Mouse (Mus musculus): ENCODE measurements around the gene Gm28042. TPM values are rescaled to one million over a fixed set of nuclear protein-coding genes. Genes with fewer than 3 reads are reported as not detected.

The Gm28042 gene
- 0.41 TPM for polyA plus RNA-seq (2014; fragmentation: Illumina TruSeq; extraction: RNeasy Lipid Tissue Mini Kit (QIAGEN cat#74804); ENCODE audit: low read depth, low replicate concordance)

DNA sequence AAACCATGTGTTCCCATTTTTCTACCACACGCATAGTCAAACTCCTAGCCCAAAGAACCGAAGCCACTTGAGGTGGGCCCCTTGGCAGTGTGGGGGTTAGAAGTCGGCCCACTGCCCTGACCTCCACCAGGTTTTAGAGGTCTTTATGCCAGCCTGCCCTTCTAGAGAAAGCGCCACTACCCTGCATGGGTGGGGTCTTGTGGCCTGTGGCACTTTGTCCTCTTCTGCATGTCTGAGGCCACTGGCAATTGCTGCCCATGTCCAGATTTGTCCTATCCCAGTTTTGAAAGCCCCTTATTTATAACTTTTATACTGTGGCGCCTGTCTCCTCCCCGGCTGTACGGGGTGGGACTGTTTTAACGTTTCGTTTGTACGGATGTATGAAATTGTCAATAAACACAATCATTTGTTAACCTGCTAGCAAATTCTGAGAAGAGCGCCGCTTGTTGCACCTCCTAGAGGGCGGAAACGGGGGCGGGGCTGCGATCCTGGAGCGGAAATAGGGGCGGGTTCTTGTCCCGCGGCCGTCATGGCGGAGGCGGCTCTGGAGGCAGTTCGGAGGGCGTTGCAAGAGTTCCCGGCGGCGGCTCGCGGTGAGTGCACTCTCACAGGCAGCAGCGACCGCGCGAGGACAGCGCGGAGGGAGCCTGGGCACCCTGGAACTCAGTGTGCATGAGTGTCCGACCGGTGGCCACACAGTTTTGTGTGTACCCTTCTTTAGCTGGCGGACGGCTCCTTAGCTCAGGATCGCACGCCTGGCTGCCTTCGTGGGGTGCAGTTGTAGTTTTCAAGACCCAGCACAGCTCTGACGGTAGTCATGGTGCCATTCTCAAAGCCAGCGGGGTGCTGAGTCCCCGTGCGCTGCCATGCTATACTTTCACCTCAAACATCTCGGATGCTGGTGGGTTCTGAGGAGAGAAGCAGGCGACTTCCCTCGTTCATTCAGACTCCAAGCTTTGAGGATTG, at the start of gene Gm28042, which contains the start of gene Jmjd7:
TSS of gene Gm28042 (plus strand) at position 510 of the 966 bp plus-strand sequence.
TSS of gene Jmjd7 (plus strand) at position 500 of the 966 bp plus-strand sequence.

DNA sequence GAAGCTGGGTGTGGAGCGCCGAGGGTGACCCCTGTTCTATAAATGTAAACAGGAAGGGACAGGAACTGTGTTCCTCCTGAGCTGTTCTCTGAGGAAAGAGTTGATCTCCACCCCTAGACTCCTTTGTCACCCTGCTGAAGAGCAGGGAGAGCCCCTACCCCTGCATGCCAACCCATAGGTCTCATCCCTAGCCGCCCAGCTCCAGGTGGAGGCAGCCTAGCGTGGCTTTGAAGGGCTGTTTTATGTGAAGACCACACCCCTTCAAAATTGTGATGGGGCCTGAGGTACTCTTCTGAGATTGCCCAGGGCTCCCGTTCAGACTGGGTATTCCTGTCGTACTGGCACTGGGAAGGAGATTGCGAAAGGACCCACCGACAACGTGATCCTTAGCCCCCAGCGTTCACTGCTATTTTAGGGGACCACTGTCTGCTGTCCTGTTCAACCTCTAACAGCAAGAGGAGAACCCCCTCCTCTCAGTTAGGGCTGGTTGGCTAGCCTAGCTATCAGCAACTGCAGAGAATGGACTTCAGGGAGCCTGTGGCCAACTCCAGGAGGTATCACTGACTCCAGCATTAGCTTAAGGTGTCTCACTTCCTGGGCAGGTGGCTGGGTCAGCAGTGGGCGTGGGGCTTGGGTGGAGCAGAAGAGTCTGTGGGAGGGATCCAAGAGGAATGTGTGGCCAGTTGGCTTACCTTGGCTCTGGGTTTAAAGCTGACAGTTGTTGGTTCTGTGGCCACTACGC, 5.6 kb downstream of the Gm28042 start, which contains the start of gene Pla2g4b:
TSS of gene Pla2g4b (plus strand) at position 692 of the 742 bp plus-strand sequence.

Other genes starting within 250 kb of the Gm28042 start
- gene Rpap1, start 240.0 kb upstream of the Gm28042 start, polyA plus RNA-seq (2014; fragmentation: Illumina TruSeq; extraction: RNeasy Lipid Tissue Mini Kit (QIAGEN cat#74804); ENCODE audit: low read depth, low replicate concordance), result 1.7 TPM
- 3.6 TPM for gene Tyro3, start 229.8 kb upstream of the Gm28042 start, polyA plus RNA-seq (2014; fragmentation: Illumina TruSeq; extraction: RNeasy Lipid Tissue Mini Kit (QIAGEN cat#74804); ENCODE audit: low read depth, low replicate concordance)
- gene Mga, start 130.3 kb upstream of the Gm28042 start, polyA plus RNA-seq (2014; fragmentation: Illumina TruSeq; extraction: RNeasy Lipid Tissue Mini Kit (QIAGEN cat#74804); ENCODE audit: low read depth, low replicate concordance), result 48.0 TPM
- 16.6 TPM for gene Mapkbp1, start 54.8 kb upstream of the Gm28042 start, polyA plus RNA-seq (2014; fragmentation: Illumina TruSeq; extraction: RNeasy Lipid Tissue Mini Kit (QIAGEN cat#74804); ENCODE audit: low read depth, low replicate concordance)
- gene Jmjd7, start within 50 bp of the Gm28042 start, polyA plus RNA-seq (2014; fragmentation: Illumina TruSeq; extraction: RNeasy Lipid Tissue Mini Kit (QIAGEN cat#74804); ENCODE audit: low read depth, low replicate concordance), result 0.97 TPM
- gene Pla2g4b, start 5.9 kb downstream of the Gm28042 start, polyA plus RNA-seq (2014; fragmentation: Illumina TruSeq; extraction: RNeasy Lipid Tissue Mini Kit (QIAGEN cat#74804); ENCODE audit: low read depth, low replicate concordance), result 0.27 TPM
- 3.8 TPM for gene Ehd4, start 127.1 kb downstream of the Gm28042 start, polyA plus RNA-seq (2014; fragmentation: Illumina TruSeq; extraction: RNeasy Lipid Tissue Mini Kit (QIAGEN cat#74804); ENCODE audit: low read depth, low replicate concordance)
- 0.10 TPM for gene Pla2g4e, start 217.8 kb downstream of the Gm28042 start, polyA plus RNA-seq (2014; fragmentation: Illumina TruSeq; extraction: RNeasy Lipid Tissue Mini Kit (QIAGEN cat#74804); ENCODE audit: low read depth, low replicate concordance)